Mouse (Mus musculus) embryo, embryonic 9.5 days (tissue): ENCODE measurements at regions not wholly inside any gene's neighbourhood (a gene's known extent, or its start where the extent isn't known, plus 50 kb on each side); places are given as distances from the start of the nearest gene placed in this dataset.

Experiments
- DNase-seq: peaks from one replicate; pipeline ENCODE4 v3.0.0-alpha.2; 2017; ENCODE audit errors: extremely low spot score

- no peak for DNase-seq
Observed at GRCm38 (mm10) chr2:46491081-46491480, 1373.9 kb upstream of the Zeb2 start.

- DNase-seq: no peak
Observed at GRCm38 (mm10) chr2:46468936-46469629, 1351.9 kb upstream of the Zeb2 start.

DNA sequence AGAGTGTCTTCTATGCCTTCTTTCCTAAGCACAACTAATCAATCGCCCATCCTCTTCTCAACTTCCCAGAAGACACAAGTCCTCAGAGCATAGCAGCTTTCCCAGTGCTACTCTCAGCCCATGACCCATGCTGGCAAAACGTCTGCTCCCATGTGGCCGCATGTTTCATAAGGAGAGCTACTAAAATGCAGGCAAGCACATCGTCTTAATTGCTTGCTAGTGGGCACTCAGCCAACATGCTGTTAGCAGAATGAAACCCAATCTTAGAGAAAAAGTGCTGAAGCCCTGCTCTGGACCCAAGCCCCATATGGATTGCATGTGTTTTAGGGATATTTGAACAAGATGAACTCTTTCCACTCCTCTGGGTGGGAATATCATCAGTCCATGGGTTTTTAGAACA is 1348.2 kb upstream of the Zeb2 start:
- no peak for DNase-seq

- DNase-seq: no peak
Observed at GRCm38 (mm10) chr2:46464913-46465312, 1347.7 kb upstream of the Zeb2 start.

- DNase-seq: no peak
Observed at GRCm38 (mm10) chr2:46462670-46463069, 1345.5 kb upstream of the Zeb2 start.

DNA sequence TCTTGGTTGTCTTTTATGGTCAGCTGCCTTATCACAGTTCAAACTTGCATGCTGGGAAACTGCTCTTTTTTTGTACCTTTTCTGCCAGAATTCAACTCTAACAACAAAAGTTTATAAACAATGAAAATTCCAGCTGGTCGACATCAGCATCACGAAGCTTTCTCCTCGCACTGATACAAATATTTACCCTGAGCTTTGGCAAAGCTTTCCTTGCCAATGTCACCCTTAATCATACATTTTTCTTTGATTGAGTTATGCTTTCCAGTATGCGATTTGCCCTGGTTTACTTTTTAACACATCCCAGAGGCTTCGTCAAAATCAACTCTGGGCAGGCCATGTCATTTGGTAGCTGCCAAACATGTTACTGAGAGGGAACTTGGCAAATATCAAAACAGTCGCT is 1333.5 kb upstream of the Zeb2 start:
- no peak for DNase-seq

GRCm38 (mm10) chr2:46445306-46445705 is 1328.1 kb upstream of the Zeb2 start:
- no peak for DNase-seq

DNA sequence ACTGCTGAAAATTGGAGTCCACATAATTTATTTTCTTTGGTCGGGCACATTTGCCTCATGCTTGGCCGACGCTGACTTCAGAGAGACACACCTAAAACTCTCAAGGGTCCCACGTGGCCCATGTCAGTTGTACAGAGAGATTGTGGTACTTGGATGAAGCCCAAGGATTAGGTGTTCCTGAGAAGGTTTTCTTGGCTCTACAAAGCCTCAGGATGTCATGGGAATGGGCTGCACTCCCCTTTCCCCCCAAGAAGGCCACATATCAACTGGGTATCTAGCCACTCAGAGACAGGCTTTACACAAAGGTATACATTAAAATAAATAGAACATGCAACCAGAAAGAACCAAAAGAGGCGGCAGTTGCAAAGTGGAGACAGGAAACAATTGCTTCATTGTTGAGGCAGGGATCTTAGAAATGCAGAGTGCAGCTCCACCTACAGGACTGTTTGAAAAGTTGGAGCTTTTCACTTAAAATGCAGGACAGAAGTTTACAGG is 1326.5 kb upstream of the Zeb2 start:
- peak; percentile 49 for DNase-seq

- peak; percentile 17 for DNase-seq
Observed at GRCm38 (mm10) chr2:46443061-46443685, 1326.0 kb upstream of the Zeb2 start.

- no peak for DNase-seq
Observed at GRCm38 (mm10) chr2:46442576-46442975, 1325.4 kb upstream of the Zeb2 start.

GRCm38 (mm10) chr2:46441927-46442326 is 1324.7 kb upstream of the Zeb2 start:
- no peak for DNase-seq

- no peak for DNase-seq
Observed at GRCm38 (mm10) chr2:46441348-46441747, 1324.2 kb upstream of the Zeb2 start.

GRCm38 (mm10) chr2:46440038-46440437 is 1322.8 kb upstream of the Zeb2 start:
- no peak for DNase-seq

DNA sequence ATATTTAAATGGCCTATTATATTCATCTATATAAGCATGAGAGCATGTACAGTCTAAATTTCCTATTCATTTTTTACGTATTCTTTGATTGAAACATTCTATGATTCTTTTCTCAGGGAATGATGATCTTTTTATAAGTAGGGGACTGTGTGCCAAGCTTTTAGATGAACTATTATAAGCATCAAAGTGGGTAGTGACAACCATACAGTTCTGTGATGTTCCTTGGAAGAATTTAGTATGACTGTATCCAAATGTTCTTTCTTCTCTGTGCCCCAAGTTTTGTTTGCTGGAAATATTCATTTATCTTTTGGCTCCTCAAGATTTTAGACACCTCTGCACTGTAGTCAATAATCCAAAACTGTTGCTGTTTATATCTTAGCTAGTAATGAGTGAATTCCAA is 1301.1 kb upstream of the Zeb2 start:
- no peak for DNase-seq

GRCm38 (mm10) chr2:46402373-46403114 is 1285.3 kb upstream of the Zeb2 start:
- DNase-seq: no peak

GRCm38 (mm10) chr2:46394161-46394560 is 1277.0 kb upstream of the Zeb2 start:
- DNase-seq: no peak

DNA sequence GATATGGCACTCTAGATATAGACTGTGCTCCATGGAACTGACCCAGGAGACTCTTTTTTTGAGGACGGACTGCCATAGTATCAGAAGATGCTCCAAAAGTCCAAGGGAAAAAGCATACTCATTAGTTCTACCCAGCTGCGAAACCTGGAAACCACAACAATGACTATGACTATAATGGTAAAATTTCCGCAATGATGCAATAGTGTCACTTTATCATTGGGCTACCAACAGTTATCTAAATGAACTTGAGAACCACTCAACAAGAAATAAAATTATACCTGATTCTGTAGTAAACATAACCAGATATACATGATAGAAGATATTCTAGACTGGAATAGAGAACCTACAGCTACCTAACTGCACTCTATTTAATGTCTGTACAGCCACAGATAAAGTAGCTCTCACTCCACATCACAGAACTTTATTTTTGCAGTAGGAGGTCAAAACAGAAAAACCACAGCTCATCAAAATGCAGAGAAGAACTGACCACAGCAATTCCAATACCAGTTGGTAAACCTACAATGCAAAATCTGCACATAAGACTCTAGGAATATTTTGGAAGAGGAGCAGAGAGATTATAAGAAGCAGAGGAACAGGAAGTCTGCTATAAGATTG is 1255.8 kb upstream of the Zeb2 start:
- DNase-seq: no peak

DNA sequence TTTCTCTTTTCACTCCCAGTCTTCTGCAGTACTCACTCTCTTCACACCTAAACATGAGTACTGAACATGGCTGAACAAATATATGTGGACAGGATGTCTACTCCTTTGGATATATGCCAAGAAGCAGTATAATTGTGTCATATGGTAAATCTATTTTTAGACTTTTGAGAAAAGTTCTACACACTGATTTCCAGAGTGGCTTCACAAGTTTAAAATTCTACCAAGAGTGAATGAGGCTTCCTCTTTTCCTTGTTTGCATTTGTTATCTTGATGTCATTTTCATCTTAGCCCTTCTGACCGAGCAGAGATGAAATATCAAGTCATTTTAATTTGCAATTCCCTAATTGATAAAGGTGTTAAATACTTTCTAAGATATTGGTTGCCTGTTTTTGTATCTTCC is 1254.6 kb upstream of the Zeb2 start:
- DNase-seq: no peak

DNA sequence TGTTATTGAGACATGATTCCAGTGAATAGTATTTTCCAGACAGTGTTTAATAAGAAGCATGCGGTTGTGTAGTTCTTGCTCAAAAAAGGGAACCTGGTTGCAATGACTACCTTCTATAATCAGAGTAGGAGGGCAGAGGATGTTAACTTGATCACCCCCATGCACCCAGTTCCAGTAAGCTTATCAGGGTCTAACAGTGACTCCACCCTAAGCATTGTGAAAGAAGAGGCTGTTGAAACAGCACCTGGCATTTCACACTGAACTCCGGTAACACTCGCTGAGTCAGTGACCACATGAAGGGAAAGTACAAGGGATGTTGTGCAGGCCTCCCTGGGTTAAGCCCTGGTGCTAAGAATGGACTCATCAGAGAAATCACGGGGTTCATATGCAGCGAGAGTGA is 1253.8 kb upstream of the Zeb2 start:
- no peak for DNase-seq

DNA sequence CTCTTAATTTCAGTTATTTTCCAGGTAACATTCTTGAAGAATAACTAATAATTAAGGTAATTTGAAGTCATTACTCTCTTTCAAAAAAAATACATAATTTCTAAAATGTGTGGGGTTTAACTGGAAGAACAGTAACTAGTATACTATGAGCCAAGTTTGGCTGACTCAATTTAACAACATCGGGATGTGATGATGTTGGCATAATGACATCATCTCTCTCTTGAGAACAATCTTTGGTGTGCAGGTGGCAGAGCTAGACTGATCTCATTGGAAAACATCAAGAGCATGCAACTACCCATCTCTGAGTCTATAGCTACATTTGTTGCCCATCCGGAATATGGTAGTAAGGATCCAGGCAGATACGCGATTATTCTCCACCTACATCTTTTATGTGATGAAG is 1251.7 kb upstream of the Zeb2 start:
- DNase-seq: no peak

DNA sequence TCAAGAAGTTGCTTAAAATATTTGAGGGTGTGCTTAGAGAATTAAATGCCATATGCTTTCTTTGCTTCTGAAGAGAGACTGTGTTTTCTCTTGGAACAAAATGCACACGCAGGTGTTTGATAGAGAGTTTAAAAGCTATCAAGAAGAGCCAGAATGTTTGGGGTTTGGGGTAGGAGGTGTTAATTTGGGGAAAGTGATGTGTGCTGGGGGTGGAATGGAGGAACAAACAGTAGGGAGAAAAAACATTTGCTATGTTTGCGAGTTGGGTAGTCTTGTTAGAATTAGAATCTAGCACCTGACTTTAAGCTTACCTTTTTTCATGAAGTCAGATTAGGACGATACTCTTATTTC is 1248.9 kb upstream of the Zeb2 start:
- DNase-seq: no peak

DNA sequence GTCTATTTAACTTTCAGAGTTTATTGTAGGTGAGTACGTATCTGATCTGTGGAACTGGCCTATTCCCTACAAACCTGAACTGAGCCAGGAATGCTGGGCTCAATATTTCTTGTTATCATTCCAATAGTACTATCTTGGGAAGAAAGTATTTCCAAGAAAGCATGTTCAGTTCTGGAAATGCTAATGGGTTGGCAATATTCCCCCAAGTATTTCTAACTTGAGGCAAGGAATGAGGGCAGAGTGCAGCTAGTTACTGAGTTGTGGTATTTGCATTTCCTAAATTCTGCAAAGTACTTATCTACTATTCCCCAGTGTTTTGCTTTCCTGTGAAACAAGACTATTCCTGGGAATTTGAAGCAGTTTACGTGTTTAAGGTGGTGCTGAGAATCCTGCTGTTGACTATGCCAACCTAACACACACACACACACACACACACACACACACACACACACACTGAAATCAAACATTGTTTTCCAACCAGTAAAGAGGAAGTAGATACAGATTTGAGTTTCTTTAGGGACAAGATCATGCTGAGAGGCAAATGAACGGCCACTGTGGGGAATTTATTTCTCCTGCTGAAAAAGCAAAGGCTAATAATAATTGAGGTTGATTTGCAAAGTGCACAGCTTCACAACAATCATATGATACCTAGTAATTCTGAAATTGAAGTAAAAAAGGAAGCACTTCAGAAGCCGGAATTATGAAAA is 1248.4 kb upstream of the Zeb2 start:
- no peak for DNase-seq
